Mouse (Mus musculus) c-Kit-positive CD71-negative TER-119-negative erythroid progenitor cells, embryonic 14.5 days (primary cell): Measurements from ENCODE around the gene 2210407C18Rik.
A peak's percentile ranks its signal among the peaks of the same experiment; 100 is the strongest.

Experiments
- DNase-seq: peaks from one replicate; pipeline ENCODE4 v3.0.0-alpha.2; 2013; ENCODE audit warnings: low read depth

2210407C18Rik gene

DNA sequence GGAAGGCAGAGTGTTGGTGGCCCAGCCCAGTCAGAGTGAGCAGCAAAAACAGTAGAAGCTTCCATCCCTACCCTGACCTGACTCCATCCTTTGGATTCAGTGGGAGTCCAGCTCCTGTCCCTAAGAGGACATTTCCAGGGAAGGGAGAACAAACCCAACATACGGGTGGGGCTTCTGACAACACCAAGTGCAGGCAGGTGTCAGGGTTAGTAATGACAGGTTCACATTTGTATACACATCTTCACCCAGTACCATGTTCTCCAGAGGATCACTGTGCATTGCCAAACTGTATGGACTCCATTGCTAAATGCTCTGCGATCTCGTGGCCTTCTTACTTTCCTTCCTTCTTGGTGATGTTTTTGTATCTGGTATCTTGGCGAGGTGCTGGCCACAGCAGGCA is at the start of gene 2210407C18Rik:
Gene 2210407C18Rik (minus strand): TSS at position 101 of the 400 bp plus-strand sequence.
- no peak for DNase-seq

DNA sequence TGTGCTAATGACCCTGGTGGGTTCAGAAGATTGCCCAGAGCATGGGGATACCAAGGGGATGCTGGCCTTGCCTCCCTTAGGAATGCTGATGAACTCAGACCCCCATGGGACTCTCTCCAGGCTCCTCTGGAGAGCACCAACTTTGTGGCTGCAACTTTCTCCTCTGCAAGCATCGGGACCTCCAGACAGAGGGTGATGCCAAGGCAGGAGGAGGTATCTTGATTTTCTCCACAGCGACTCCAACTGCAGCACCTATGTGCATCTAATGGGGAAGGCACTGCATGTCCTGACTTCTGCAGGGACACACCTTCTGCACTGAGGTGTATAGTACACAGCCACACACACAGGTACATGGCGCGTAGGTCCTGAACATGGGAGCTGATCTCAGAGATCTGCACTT is 42.7 kb upstream of the 2210407C18Rik start, which contains the start of gene Olfr322:
Gene Olfr322 (plus strand): TSS at position 187 of the 400 bp plus-strand sequence.
- DNase-seq = no peak

DNA sequence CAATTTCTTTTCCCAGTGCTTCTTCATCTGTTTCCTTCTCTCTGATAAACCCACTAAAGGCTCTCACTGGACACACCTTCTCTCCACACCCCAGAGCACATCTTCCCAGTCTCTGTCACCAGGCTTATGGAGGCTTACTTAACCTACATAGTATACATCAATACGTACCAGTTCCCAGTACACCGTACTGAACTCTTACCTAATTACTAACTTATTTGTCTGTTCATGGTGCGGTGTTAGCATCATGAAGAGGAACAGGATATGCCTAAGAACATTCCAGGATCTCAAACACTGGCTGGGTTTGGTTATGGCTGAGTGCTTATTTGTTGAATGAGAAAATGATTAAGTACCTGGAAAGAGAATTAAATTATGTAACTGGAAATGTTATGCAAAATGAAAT is 39.3 kb upstream of the 2210407C18Rik start:
- DNase-seq = no peak

DNA sequence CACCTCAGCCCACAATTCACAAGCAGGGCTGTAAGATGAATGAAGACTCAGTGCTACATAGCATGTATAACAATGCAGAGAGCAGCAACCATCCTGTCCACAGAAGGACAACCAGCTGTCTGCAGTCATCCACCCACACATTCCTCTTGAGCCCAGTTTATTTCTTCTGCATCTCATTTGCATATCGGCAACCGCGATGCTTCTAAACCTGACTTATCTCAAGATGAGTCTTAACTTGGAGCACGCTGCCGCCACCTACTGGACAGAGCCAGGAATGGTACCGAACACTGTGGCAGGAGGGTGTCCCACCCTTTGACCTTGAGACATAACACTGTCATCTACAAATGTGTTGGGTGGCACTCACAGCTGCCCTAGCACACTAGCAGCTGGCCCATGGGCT is 27.5 kb upstream of the 2210407C18Rik start:
- peak; percentile 69 for DNase-seq

DNA sequence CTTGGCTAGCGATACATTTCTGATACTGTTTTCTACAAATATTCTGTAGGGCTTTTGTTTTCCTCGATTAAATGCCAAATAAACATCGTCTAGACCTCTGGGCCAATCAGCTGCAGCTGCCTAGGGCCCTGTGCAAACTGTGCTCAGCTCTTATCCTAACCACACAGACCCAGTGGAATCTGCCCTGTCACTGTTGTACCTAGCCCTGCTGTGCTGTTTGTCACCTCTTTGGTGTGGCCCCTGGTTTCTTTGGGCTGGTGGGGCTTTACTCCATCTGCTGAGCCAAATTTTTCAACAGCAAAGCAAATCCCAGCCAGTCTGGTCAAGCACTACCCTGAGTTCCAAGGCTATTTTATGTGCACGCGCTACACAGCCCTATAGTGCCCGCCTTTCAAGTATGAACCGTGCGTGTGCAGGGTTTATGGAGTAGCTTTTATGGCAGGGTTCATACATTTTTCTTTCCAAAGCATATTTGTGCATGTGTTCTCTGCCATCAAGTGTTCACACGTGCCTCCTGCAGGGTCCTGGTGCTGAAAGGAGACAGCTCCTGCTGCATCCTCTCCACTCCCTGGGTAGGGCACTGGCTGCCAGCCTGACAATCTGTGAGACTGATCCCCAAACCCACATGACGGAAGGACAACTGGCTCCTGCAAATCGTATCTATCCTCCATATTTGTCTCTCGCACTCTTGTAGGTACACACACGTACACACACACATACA is 25.9 kb upstream of the 2210407C18Rik start:
- DNase-seq = peak; percentile 40

DNA sequence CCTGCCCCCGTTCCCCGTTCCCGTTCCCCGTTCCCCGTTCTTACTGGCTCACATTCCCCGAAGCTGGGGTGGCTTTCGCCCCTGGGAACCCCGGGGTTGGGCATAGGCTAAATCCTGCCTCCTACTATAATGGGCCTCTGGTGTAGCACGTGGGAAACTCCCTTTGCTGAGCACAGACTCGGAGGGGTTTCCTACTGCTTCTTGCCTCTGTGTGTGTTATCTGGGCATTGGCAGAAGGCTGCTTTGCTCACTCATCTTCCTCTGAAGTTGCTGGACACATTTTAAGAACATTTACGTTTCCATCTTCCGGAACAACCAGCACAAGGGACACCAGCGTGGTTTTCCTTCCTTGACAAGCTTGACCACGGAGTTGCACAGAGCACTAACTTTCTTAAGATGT is 25.2 kb upstream of the 2210407C18Rik start:
- peak; percentile 43 for DNase-seq

DNA sequence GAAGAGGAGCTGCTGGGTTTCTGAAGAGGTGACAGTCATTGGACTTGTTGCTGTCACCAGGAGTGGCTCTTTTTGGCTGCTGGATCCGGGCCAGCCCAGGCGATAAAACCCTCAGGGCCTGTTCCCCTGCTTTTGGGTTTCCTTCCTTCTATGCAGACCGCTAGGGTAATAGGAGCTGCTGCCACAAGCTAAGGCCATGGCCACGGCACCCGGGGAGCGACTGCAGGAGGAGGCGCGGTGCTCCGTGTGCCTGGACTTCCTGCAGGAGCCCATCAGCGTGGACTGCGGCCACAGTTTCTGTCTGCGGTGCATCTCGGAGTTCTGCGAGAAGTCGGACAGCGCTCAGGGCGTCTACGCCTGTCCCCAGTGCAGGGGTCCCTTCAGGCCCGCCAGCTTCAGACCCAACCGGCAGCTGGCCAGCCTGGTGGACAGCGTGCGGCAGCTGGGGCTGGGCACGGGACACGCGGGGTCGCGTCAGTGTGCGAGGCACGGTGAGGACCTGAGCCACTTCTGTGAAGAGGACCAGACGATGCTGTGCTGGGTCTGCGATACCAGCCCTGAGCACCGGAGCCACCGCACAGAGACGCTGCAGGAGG is 24.5 kb upstream of the 2210407C18Rik start, which contains the start of gene Trim58:
Gene Trim58 (plus strand): TSS at position 194 of the 596 bp plus-strand sequence.
- peak; percentile 22 for DNase-seq

DNA sequence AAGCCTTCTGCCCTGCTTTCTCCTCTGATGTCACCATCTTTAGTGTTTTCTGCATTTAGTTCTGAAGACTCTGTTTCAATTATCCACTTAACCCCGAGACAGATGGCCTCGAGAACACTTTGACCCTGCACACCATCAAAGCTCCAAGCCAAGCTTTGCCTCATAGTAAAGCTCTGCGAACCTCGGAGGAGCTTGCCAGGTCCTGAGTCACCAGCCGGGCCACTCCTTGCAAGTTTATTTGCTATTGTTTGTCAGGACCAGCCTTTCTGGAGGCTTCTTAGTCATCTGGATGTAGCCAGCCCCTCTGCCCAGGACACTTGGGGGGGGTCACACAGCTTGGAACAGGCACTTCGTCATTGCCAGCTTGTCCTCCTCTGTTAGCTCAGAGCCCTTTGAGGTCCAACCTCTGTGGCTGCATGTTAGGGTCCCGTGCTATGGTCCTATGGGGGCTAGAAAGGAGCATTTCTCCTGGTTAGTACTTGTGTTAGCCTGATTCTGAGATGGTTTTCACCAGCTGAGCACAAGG is 22.4 kb upstream of the 2210407C18Rik start:
- DNase-seq = no peak

DNA sequence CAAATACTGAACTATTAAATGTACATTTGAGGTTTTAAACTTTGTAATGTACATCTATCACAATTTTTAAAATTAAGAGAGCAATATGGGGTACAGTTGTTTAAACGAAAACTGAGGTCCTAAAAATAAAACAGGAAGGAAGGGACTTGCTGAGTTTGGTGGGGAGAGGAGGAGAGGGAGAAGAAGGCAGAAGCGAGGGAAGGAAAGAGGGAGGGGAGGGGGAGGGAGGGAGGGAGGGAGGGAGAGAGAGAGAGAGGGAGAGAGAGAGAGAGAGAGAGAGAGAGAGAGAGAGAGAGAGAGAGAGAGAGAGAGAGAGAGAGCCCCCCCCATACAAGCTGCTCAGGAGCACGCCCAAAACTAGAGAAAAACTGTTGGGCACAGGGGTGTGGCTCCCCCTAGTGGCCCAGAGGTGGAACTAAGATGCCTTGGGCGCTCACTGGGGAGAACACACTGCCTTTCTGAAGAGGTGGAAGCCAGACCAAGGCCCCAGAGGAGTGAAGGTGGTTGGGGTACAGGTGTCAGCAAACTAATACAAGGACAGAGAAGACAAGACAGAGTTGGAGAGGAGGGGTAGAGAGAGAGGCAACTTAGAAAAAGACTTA is 20.6 kb upstream of the 2210407C18Rik start:
- DNase-seq = peak; percentile 60

DNA sequence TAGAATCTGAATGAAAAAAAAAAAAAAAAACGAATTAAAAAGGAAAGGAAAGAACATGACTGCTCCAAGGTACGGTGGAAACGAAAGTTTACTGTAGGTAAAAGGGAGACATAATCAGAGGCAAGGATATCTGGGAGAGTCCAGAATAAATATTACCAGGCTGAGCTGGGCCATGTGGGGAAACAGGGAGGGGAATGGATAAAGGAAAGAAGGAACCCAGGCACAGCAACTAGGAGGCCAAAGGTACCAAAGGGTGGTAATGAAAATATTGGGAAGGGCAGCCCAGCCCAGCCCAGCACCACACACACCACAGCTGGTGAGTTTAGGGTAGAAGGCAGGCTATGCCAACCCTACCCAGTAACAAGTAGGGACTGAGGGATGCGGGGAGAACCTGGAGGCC is 19.0 kb upstream of the 2210407C18Rik start:
- no peak for DNase-seq

DNA sequence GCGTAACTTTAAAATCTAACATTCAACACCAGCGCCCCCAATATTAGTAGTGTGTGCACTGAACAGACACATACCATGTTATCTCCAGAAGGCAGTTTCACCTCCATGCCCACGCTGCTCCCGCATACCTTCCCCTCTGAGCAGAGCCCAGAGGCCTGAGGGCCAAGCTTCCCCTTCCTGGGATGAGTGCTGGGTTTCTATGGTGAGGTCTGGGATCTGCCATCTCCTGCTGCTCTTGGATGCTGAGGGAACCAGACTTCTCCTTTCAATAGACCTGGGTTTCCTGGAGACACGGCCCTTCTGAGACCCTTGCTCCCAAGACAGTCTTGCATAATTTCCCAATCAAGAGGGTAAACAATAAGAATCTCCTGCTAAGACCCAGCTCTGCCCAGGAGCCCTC is 14.5 kb upstream of the 2210407C18Rik start, which contains the start of gene Olfr323:
Gene Olfr323 (minus strand): TSS at position 101 of the 400 bp plus-strand sequence.
- no peak for DNase-seq

DNA sequence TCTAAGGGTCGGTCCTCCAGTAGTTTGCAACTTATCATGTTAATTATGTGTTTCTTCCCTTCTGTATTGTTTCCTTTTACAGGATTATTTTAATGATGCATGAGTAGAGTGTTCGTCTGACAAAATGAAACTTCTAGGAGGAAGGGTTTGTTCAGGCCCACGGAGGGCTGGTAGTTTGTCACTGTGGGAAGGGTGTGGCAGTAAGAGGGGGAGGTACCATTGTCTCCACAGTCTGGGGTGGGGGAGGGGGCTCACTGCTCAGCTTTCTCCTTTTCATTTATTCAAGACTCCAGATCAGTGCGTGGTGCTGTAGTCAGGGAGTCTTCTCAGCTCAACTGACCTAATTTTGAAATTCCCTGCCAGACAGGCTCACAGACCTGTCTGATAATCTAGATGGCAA is 10.3 kb upstream of the 2210407C18Rik start:
- DNase-seq = no peak

DNA sequence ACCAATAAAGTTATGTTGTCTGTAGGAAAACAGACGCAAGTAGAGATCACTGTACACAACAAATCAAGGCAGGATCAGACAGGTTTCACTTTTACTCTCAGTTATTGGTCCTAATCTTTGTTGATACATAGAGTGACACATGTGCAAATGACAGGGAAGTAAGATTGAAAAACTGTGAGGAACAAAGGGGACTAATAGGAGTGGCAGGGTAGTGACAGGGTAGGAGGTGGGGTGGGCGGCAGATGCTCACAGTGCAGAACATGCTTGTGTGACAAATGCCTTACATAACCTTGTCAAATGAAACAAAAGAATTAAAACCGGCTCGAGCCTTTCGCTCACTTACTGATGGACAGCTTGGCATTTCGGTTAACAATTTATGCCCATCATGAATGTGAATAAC is 2.9 kb upstream of the 2210407C18Rik start:
- no peak for DNase-seq

DNA sequence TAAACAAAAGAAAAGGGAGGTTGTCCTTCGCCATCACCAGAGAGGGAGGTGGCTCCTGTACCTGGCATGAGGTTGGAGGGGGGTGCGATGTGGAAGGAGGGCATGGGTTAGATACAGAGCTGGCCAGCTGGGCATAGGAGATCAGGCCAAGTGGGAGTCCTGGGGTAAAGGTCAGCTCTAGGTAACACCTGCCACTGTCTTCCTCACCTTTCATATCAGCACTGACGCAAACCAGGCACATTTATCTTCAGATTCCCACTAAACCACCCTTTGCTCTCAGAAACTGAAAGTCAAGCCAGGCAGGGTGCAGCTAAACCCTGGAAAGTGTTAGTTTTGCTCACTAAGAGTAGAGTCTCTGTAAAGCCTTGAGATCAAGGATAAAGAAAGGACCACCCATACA is 2.5 kb upstream of the 2210407C18Rik start:
- no peak for DNase-seq

DNA sequence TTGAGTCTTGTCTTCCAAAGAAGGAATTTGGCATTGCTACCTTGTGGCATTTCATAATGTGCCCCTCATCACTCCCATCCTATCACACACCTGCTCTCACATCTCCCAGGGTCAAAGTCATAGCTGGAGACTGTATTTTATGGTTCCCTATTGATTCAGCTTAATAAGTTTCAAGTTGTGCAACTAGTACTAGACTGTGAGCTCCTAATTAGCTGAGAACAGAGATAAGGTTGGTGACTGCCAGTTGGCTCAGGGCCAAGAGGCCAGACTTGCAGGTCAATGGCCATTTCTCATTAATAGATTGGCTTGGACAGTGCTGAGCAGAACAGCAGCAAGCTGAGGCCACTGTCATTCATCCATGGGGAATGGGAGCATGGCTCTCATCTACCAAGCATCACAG is 1.3 kb downstream of the 2210407C18Rik start:
- DNase-seq = no peak

DNA sequence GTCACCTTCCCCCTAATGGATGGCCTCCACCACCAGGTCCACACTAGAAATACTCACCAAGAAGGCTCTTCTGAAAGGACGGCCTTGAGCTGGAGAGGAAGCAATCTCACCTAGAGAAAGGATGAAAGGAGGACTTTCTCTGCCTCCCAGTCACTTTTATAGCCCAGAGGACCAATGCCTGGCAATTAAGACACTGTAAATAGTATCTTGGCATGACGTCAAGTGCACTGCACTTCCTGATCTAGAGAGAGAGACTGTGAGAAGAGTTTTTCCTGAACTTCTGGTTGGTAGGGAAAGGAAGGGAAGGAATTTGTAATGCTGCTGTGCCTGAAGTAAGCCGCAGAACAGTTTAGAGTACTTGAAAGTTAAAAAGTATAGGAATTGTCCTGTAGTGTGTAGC is 2.5 kb downstream of the 2210407C18Rik start:
- no peak for DNase-seq

DNA sequence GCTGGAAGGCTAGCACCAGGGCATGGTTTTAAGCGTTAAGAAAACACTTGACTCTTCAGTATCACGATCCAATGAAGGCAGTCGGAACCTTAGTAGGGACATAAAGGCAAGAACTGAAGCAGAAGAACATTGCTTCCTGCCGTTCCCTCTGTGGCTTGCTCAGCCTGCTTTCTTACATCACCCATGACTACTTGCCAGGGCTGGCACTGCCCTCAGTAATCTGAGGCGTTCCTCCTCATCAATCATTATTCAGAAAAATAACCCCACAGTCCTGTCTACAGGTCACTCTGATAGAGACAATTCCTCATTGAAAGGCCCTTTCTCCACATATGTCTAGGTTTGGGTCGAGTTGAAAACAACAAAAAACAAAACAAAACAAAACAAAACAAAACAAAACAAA is 8.8 kb downstream of the 2210407C18Rik start:
- no peak for DNase-seq

DNA sequence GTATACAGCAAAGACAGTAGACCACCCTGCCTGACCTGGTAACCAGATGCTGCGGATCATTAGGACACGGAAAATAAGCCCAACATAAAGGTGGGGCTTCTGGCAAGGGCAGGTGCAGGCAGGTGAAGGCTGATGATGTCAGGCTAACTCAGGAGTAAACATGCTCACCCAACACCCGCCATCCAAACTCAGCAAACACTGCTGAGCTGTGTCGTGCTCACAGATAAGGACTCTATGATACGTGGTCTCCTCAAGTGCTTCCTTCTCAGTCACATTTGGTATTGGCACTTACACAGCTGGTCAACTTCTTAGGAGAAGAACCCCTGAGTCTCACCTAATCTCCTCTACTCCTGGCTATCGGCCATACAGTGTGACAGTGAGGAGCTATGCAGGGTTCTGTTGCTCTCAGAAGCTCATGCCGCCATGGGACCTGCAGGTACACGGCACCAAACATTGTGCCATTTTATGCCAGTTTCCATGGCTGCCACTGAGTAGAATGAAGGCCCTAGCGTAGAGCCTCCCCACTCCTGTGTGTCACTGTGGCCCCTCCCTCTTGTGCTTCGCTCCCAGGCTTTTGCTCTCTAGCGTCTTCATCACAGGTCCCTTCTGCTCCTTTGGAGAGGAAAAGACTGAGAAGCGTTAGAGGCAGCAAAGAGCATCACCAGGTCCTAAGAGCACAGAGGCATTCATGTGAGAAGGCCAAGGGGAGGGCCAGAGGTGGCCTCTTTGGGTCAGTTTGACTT is 9.5 kb downstream of the 2210407C18Rik start:
- no peak for DNase-seq

DNA sequence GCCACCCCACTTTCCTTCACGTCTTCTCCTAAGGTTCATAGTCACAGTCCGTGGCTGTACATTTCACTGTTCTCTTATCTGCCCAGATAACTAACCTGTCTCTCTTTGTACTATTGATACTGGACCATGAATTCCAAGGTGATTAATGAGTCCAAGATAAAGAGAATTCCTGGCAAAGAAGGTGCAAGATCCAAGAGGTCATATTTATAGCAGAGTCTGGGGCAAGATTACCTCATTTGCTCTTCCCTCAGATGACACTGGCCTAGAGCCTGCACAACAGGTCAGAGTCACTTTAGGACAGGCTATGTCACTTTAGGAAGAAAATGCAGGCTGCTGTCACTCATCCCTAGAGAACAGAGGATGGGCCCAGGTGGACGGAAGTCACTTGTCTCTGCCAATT is 10.6 kb downstream of the 2210407C18Rik start:
- DNase-seq = no peak

DNA sequence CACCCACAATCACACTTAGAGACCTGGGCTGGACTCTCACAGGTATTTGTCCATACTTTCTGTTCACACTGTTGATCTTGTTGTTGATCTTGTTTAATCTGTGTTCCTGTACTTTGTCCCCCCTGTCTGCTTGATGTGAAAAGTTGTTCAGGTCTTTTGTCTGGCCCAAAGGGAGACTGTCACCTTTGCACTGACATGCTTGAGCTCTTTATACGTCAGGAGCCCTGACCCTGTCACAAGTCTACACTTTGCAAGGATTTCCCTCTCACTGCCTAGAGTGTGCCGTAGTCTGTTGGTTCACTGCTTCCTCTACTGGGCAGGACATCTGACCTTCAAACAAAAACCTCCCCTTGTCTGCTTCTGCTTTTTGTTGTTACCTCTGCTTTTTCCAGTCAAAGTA is 11.2 kb downstream of the 2210407C18Rik start:
- DNase-seq = no peak

DNA sequence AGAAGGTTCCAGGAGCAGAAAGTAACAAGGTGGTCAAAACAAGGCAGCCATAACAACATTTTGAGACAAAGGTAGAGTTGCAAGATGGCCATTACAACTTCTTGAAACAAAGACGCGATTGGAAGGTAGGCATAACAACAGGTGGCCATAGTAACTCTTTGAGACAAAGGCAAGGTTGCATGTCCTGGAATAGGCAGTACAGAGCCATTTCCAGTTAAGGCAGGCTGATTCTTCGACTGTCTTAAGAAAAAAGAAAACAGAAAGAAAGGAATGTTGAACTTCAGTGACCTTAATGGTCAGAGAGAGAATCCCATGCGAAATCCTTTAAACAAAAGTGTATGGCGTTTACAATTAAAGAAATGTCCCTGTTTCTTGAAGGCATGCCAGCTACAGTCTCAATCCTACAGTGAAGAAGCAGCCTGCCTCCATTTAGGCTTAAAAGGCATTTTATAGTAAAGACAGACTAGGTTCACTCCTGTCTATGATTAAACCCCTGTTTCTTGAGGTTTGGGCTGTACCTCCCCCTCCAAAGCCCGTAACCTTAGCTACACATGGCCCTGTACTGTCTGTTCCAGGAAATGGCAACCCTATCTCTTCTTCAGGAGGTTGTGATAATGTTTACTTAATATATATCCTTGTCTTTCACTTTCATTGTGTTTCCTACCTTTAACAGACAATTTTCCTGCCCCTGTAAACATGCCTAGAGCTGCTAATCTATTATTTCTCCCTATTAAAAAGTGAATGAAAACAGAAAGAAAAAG is 12.9 kb downstream of the 2210407C18Rik start:
- DNase-seq = no peak
